Mouse (Mus musculus): Measurements from ENCODE around the gene Cfap54. TPM values are rescaled to one million over a fixed set of nuclear protein-coding genes. Genes with fewer than 3 reads are reported as not detected.

Cfap54 gene
- polyA plus RNA-seq, 2 experiments: 0.25 to 0.35 TPM

GRCm38 (mm10) chr10:92907246-92907645 lies 174.2 kb downstream of the Cfap54 start:
- WGBS: 59% methylated on average over 6 of the region's 6 CpGs
- Histone ChIP-seq H3K4me2 (replicated peaks; ENCODE audit: low read depth, low read length, severe bottlenecking) (no peak overlapping the region), H3K9me3 (ENCODE audit: control insufficient read depth, low read length) (no peaks in the 10 kb centered on the region), H3K27ac (replicated peaks; ENCODE audit: low read depth, low read length) (no peak overlapping the region), H3K4me3 (replicated peaks; ENCODE audit: low read length) (no peak overlapping the region), H3K27me3 (ENCODE audit: control insufficient read depth, insufficient read depth, low read length) (no peaks in the 10 kb centered on the region), H3K9ac (ENCODE audit: low read depth, low read length, severe bottlenecking) (no peak overlapping the region), H3K36me3 (ENCODE audit: control insufficient read depth, insufficient read depth, low read length) (no peaks in the 10 kb centered on the region), H3K4me1 (ENCODE audit: control insufficient read depth, insufficient read depth, low read length) (no peaks in the 10 kb centered on the region)
- TF ChIP-seq POLR2A (IDR thresholded peaks at IDR 0.05; ENCODE audit: borderline replicate concordance, extremely low read depth, insufficient read depth, insufficient read length): no peak
- ATAC-seq (ENCODE audit: low FRiP score, low read depth): no peak
- DNase-seq (ENCODE audit: low spot score): no peak

GRCm38 (mm10) chr10:92888466-92888865 lies 193.0 kb downstream of the Cfap54 start:
- DNase-seq (ENCODE audit: low spot score) (no peak), ATAC-seq (ENCODE audit: low FRiP score, low read depth) (no peak)
- H3K9me3 ChIP-seq (ENCODE audit: control insufficient read depth, low read length): no peaks in the 10 kb centered on the region
- WGBS: 82% methylated on average over 6 of the region's 6 CpGs
- H3K4me3 ChIP-seq (replicated peaks; ENCODE audit: low read length): no peak overlapping the region
- no peaks in the 10 kb centered on the region for H3K4me1 ChIP-seq (ENCODE audit: control insufficient read depth, insufficient read depth, low read length)
- no peak overlapping the region for H3K27ac ChIP-seq (replicated peaks; ENCODE audit: low read depth, low read length)
- H3K27me3 ChIP-seq (ENCODE audit: control insufficient read depth, insufficient read depth, low read length): no peaks in the 10 kb centered on the region
- no peak overlapping the region for H3K9ac ChIP-seq (ENCODE audit: low read depth, low read length, severe bottlenecking)
- TF ChIP-seq POLR2A (IDR thresholded peaks at IDR 0.05; ENCODE audit: borderline replicate concordance, extremely low read depth, insufficient read depth, insufficient read length): no peak
- no peak overlapping the region for H3K4me2 ChIP-seq (replicated peaks; ENCODE audit: low read depth, low read length, severe bottlenecking)
- no peaks in the 10 kb centered on the region for H3K36me3 ChIP-seq (ENCODE audit: control insufficient read depth, insufficient read depth, low read length)

- no peak for TF ChIP-seq POLR2A (IDR thresholded peaks at IDR 0.05; ENCODE audit: borderline replicate concordance, extremely low read depth, insufficient read depth, insufficient read length)
Observed at GRCm38 (mm10) chr10:92878000-92878399, 203.4 kb downstream of the Cfap54 start.

GRCm38 (mm10) chr10:92840980-92841379 lies 240.4 kb downstream of the Cfap54 start:
- H3K4me1 ChIP-seq (ENCODE audit: control insufficient read depth, insufficient read depth, low read length): no peaks in the 10 kb centered on the region
- no peaks in the 10 kb centered on the region for H3K9me3 ChIP-seq (ENCODE audit: control insufficient read depth, low read length)
- TF ChIP-seq POLR2A (IDR thresholded peaks at IDR 0.05; ENCODE audit: borderline replicate concordance, extremely low read depth, insufficient read depth, insufficient read length): no peak
- ATAC-seq (ENCODE audit: low FRiP score, low read depth): no peak
- H3K4me2 ChIP-seq (replicated peaks; ENCODE audit: low read depth, low read length, severe bottlenecking): no peak overlapping the region
- DNase-seq (ENCODE audit: low spot score): no peak
- H3K27me3 ChIP-seq (ENCODE audit: control insufficient read depth, insufficient read depth, low read length): no peaks in the 10 kb centered on the region
- 90% methylated on average over 9 of the region's 9 CpGs for WGBS
- H3K36me3 ChIP-seq (ENCODE audit: control insufficient read depth, insufficient read depth, low read length): no peaks in the 10 kb centered on the region
- H3K4me3 ChIP-seq (replicated peaks; ENCODE audit: low read length): no peak overlapping the region
- no peak overlapping the region for H3K9ac ChIP-seq (ENCODE audit: low read depth, low read length, severe bottlenecking)
- no peak overlapping the region for H3K27ac ChIP-seq (replicated peaks; ENCODE audit: low read depth, low read length)

More at GRCm38 (mm10) chr10:92878000-92878399, 203.4 kb downstream of the Cfap54 start:
- Histone ChIP-seq H3K9me3 (ENCODE audit: control insufficient read depth, low read length) (no peaks in the 10 kb centered on the region), H3K36me3 (ENCODE audit: control insufficient read depth, insufficient read depth, low read length) (no peaks in the 10 kb centered on the region), H3K9ac (ENCODE audit: low read depth, low read length, severe bottlenecking) (no peak overlapping the region), H3K27ac (replicated peaks; ENCODE audit: low read depth, low read length) (no peak overlapping the region), H3K4me2 (replicated peaks; ENCODE audit: low read depth, low read length, severe bottlenecking) (no peak overlapping the region), H3K4me3 (replicated peaks; ENCODE audit: low read length) (no peak overlapping the region), H3K27me3 (ENCODE audit: control insufficient read depth, insufficient read depth, low read length) (no peaks in the 10 kb centered on the region), H3K4me1 (ENCODE audit: control insufficient read depth, insufficient read depth, low read length) (no peaks in the 10 kb centered on the region)
- DNase-seq (ENCODE audit: low spot score) (no peak), ATAC-seq (ENCODE audit: low FRiP score, low read depth) (no peak)
- WGBS: 69% methylated on average over 3 of the region's 3 CpGs

GRCm38 (mm10) chr10:92837572-92837971 lies 243.8 kb downstream of the Cfap54 start:
- no peak overlapping the region for H3K27ac ChIP-seq (replicated peaks; ENCODE audit: low read depth, low read length)
- no peaks in the 10 kb centered on the region for H3K4me1 ChIP-seq (ENCODE audit: control insufficient read depth, insufficient read depth, low read length)
- H3K4me3 ChIP-seq (replicated peaks; ENCODE audit: low read length): no peak overlapping the region
- no peaks in the 10 kb centered on the region for H3K9me3 ChIP-seq (ENCODE audit: control insufficient read depth, low read length)
- ATAC-seq (ENCODE audit: low FRiP score, low read depth): no peak
- no peak overlapping the region for H3K4me2 ChIP-seq (replicated peaks; ENCODE audit: low read depth, low read length, severe bottlenecking)
- H3K27me3 ChIP-seq (ENCODE audit: control insufficient read depth, insufficient read depth, low read length): no peaks in the 10 kb centered on the region
- no peak overlapping the region for H3K9ac ChIP-seq (ENCODE audit: low read depth, low read length, severe bottlenecking)
- 83% methylated on average over 5 of the region's 5 CpGs for WGBS
- no peaks in the 10 kb centered on the region for H3K36me3 ChIP-seq (ENCODE audit: control insufficient read depth, insufficient read depth, low read length)
- TF ChIP-seq POLR2A (IDR thresholded peaks at IDR 0.05; ENCODE audit: borderline replicate concordance, extremely low read depth, insufficient read depth, insufficient read length): no peak
- no peak for DNase-seq (ENCODE audit: low spot score)

- Histone ChIP-seq H3K27ac (replicated peaks; ENCODE audit: low read depth, low read length) (no peak overlapping the region), H3K4me1 (ENCODE audit: control insufficient read depth, insufficient read depth, low read length) (no peaks in the 10 kb centered on the region), H3K9me3 (ENCODE audit: control insufficient read depth, low read length) (no peaks in the 10 kb centered on the region), H3K9ac (ENCODE audit: low read depth, low read length, severe bottlenecking) (no peak overlapping the region), H3K4me2 (replicated peaks; ENCODE audit: low read depth, low read length, severe bottlenecking) (no peak overlapping the region), H3K27me3 (ENCODE audit: control insufficient read depth, insufficient read depth, low read length) (no peaks in the 10 kb centered on the region), H3K4me3 (replicated peaks; ENCODE audit: low read length) (no peak overlapping the region), H3K36me3 (ENCODE audit: control insufficient read depth, insufficient read depth, low read length) (no peaks in the 10 kb centered on the region)
- no peak for TF ChIP-seq POLR2A (IDR thresholded peaks at IDR 0.05; ENCODE audit: borderline replicate concordance, extremely low read depth, insufficient read depth, insufficient read length)
- DNase-seq (ENCODE audit: low spot score) (no peak), ATAC-seq (ENCODE audit: low FRiP score, low read depth) (no peak)
- 80% methylated on average over 2 of the region's 2 CpGs for WGBS
Observed at GRCm38 (mm10) chr10:92837045-92837444, 244.4 kb downstream of the Cfap54 start.
